Mouse (Mus musculus): Measurements from ENCODE around the gene Ldlrad3.

- no peak for TF ChIP-seq CTCF (IDR thresholded peaks at IDR 0.05; ENCODE audit: control insufficient read depth, insufficient read depth, insufficient read length)
- TF ChIP-seq MAX (IDR thresholded peaks at IDR 0.05), result no peak
These were observed 136.2 kb downstream of the Ldlrad3 start for GRCm38 (mm10) chr2:102049866-102050550.
